Mouse (Mus musculus): ENCODE data around the gene Gm6592. TPM values are rescaled to one million over a fixed set of nuclear protein-coding genes. Genes with fewer than 3 reads are reported as not detected.

Gm6592 gene
- total RNA-seq (2023), result not detected

GRCm38 (mm10) chrX:8843694-8844093 lies at the start of gene Gm6592:
Gene Gm6592, plus strand, starts transcription at chrX:8843994.

GRCm38 (mm10) chrX:8803391-8803790 lies 40.4 kb upstream of the Gm6592 start, which contains the start of gene Ssxb5:
Gene Ssxb5, plus strand, starts transcription at chrX:8803691.

GRCm38 (mm10) chrX:8873953-8874352 lies 30.2 kb downstream of the Gm6592 start, which contains the start of gene Gm5751:
Gene Gm5751, plus strand, starts transcription at chrX:8874253.

GRCm38 (mm10) chrX:8892343-8893155 lies 48.8 kb downstream of the Gm6592 start, which contains the start of gene B630019K06Rik:
Gene B630019K06Rik, plus strand, starts transcription at chrX:8892382.

Other genes starting within 250 kb of the Gm6592 start
- not detected for gene Ssxb8, start 153.2 kb upstream of the Gm6592 start, total RNA-seq (2023)
- not detected for gene Ssx9, start 95.6 kb upstream of the Gm6592 start, total RNA-seq (2023)
- not detected for gene Ssxb5, start 40.3 kb upstream of the Gm6592 start, total RNA-seq (2023)
- gene Gm5751, start 30.3 kb downstream of the Gm6592 start, total RNA-seq (2023), result not detected
- under 1 TPM; 0.35 TPM for gene B630019K06Rik, start 48.4 kb downstream of the Gm6592 start, total RNA-seq (2023)
- not detected for gene Fthl17b, start 119.0 kb downstream of the Gm6592 start, total RNA-seq (2023)
- gene Fthl17c, start 132.6 kb downstream of the Gm6592 start, total RNA-seq (2023), result not detected
- gene Fthl17d, start 142.8 kb downstream of the Gm6592 start, total RNA-seq (2023), result not detected
- not detected for gene Fthl17e, start 189.5 kb downstream of the Gm6592 start, total RNA-seq (2023)
- gene Fthl17f, start 219.0 kb downstream of the Gm6592 start, total RNA-seq (2023), result not detected